Mouse (Mus musculus): ENCODE measurements at regions not wholly inside any gene's neighbourhood (a gene's known extent, or its start where the extent isn't known, plus 50 kb on each side); places are given as distances from the start of the nearest gene placed in this dataset.
"Not testable (repeated sequence)": the region's sequence is repeated elsewhere in the genome, so short reads cannot be mapped to it uniquely, and the experiment has no call there.

DNA sequence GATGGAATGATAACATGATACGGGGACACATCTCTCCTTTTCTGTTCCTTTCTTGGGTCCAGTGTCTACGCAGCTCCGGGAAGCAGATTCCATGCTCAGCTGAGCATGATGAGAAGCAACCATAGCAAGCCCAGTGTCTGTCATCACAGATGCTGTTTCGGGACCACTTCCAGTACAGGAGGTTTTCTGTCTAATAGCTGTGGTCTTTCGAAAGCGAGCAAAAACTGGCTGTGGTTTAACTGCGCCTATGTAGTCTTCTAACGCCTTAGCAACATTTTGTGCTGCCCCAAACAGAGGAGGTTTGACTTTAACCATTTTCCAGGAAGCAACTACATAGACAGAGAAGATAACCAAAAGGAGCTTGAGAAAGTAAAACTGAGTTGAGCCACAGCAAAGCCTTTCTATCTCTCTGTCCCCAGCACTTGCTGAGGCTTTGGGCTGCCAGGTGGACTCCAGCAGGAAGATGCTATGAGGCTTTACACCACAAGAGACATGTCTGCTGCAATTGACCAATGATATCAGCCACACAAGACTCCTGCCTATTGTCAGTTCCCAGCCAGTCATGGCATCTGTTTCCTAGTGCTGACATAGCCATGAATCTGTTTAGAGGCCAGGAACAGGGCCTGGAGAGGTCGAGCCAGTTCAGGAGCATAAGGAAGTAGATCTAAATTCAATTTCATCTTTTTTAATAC is 95.1 kb downstream of the Stard3nl start:
- TF ChIP-seq CTCF, POLR2A (IDR thresholded peaks at IDR 0.05; ENCODE audit: extremely low read depth, insufficient read depth, low read length): not testable (repeated sequence)

Data from cortical plate, adult 2 months (tissue).